Mouse (Mus musculus): Measurements from ENCODE around the gene Upk3bl. TPM values are rescaled to one million over a fixed set of nuclear protein-coding genes. Genes with fewer than 3 reads are reported as not detected.

Upk3bl gene
- polyA plus RNA-seq, 1 experiment = not detected

GRCm38 (mm10) chr5:136073051-136073450, 18.8 kb downstream of the Upk3bl start:
- TF ChIP-seq GATA1 (IDR thresholded peaks at IDR 0.05; ENCODE audit: low read length) = no peak

- no peak for TF ChIP-seq GATA1 (IDR thresholded peaks at IDR 0.05; ENCODE audit: low read length)
Measured at GRCm38 (mm10) chr5:136073526-136073925, 19.2 kb downstream of the Upk3bl start.

- TF ChIP-seq GATA1 (IDR thresholded peaks at IDR 0.05; ENCODE audit: low read length) = no peak
Measured at GRCm38 (mm10) chr5:136075076-136075475, 20.8 kb downstream of the Upk3bl start.

GRCm38 (mm10) chr5:136076284-136076683, 22.0 kb downstream of the Upk3bl start:
- TF ChIP-seq GATA1 (IDR thresholded peaks at IDR 0.05; ENCODE audit: low read length) = no peak

GRCm38 (mm10) chr5:136077001-136077550, 22.8 kb downstream of the Upk3bl start:
- TF ChIP-seq GATA1 (IDR thresholded peaks at IDR 0.05; ENCODE audit: low read length) = no peak

GRCm38 (mm10) chr5:136078136-136078535, 23.8 kb downstream of the Upk3bl start:
- no peak for TF ChIP-seq GATA1 (IDR thresholded peaks at IDR 0.05; ENCODE audit: low read length)

- TF ChIP-seq GATA1 (IDR thresholded peaks at IDR 0.05; ENCODE audit: low read length) = no peak
Measured at GRCm38 (mm10) chr5:136082345-136082744, 28.1 kb downstream of the Upk3bl start.

GRCm38 (mm10) chr5:136083669-136084107, 29.4 kb downstream of the Upk3bl start, which contains the start of gene Rasa4:
Rasa4 (plus strand) TSS chr5:136083916.
- TF ChIP-seq GATA1 (IDR thresholded peaks at IDR 0.05; ENCODE audit: low read length) = no peak

GRCm38 (mm10) chr5:136084144-136084881, 30.0 kb downstream of the Upk3bl start:
- no peak for TF ChIP-seq GATA1 (IDR thresholded peaks at IDR 0.05; ENCODE audit: low read length)

- TF ChIP-seq GATA1 (IDR thresholded peaks at IDR 0.05; ENCODE audit: low read length) = no peak
Measured at GRCm38 (mm10) chr5:136084891-136085651, 30.8 kb downstream of the Upk3bl start.

- no peak for TF ChIP-seq GATA1 (IDR thresholded peaks at IDR 0.05; ENCODE audit: low read length)
Measured at GRCm38 (mm10) chr5:136086290-136086689, 32.0 kb downstream of the Upk3bl start.

- no peak for TF ChIP-seq GATA1 (IDR thresholded peaks at IDR 0.05; ENCODE audit: low read length)
Measured at GRCm38 (mm10) chr5:136088821-136089575, 34.7 kb downstream of the Upk3bl start.

- no peak for TF ChIP-seq GATA1 (IDR thresholded peaks at IDR 0.05; ENCODE audit: low read length)
Measured at GRCm38 (mm10) chr5:136091927-136092326, 37.6 kb downstream of the Upk3bl start.

GRCm38 (mm10) chr5:136094249-136095010, 40.1 kb downstream of the Upk3bl start:
- TF ChIP-seq GATA1 (IDR thresholded peaks at IDR 0.05; ENCODE audit: low read length) = no peak

GRCm38 (mm10) chr5:136095089-136095488, 40.8 kb downstream of the Upk3bl start:
- TF ChIP-seq GATA1 (IDR thresholded peaks at IDR 0.05; ENCODE audit: low read length) = no peak

All from G1E-ER4 (cell line).